Mouse (Mus musculus): Measurements from ENCODE around the gene Ldlrad2.
"Not testable (repeated sequence)": the region's sequence is repeated elsewhere in the genome, so short reads cannot be mapped to it uniquely, and the experiment has no call there.

DNA sequence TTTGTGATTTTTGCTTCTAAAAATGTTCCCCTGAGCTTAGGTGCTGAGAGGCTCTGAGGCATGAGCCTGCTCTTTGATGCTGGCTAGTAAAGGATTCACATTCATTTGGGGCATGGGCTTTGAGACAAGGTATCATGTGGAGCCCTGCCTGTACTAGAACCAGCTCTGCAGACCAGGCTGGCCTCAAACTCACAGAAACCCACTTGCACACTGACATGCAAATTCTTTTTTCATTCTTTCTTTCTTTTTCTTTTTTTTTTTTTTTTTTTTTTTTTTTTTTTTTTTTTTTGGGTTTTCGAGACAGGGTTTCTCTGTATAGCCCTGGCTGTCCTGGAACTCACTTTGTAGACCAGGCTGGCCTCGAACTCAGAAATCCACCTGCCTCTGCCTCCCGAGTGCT is 14.7 kb upstream of the Ldlrad2 start:
- TF ChIP-seq CTCF, POLR2A (IDR thresholded peaks at IDR 0.05; ENCODE audit: insufficient read depth, low read depth, low read length): not testable (repeated sequence)

All from olfactory bulb, adult 2 months (tissue).